Mouse (Mus musculus) liver, embryonic 12.5 days (tissue): ENCODE measurements at regions not wholly inside any gene's neighbourhood (a gene's known extent, or its start where the extent isn't known, plus 50 kb on each side); places are given as distances from the start of the nearest gene placed in this dataset.

Experiments
- ATAC-seq: fragments of 200-750 bp; cut with Nextera tagmentation; 2 replicates; pipeline ENCODE4 v1.8.0; 2017; ENCODE audit warnings: moderate number of reproducible peaks, mild to moderate bottlenecking, moderate library complexity
- H3K27ac ChIP-seq: fragments of 300-500 bp; sonication (generic); 2 replicates; pipeline ENCODE4 v1.5.1; 2016; ENCODE audit warnings: mild to moderate bottlenecking
- H3K27me3 ChIP-seq: fragments of 300-500 bp; sonication (generic); replicated peaks from 2 replicates; pipeline ENCODE4 v1.6.1; 2016; ENCODE audit warnings: mild to moderate bottlenecking, moderate library complexity
- H3K36me3 ChIP-seq: fragments of 300-500 bp; sonication (generic); 2 replicates; pipeline ENCODE4 v1.6.1; 2016; ENCODE audit warnings: mild to moderate bottlenecking, moderate library complexity
- H3K4me1 ChIP-seq: fragments of 300-500 bp; sonication (generic); 2 replicates; pipeline ENCODE4 v1.6.1; 2016
- H3K4me2 ChIP-seq: fragments of 300-500 bp; sonication (generic); 2 replicates; pipeline ENCODE4 v1.6.1; 2016; ENCODE audit warnings: mild to moderate bottlenecking, moderate library complexity
- H3K4me3 ChIP-seq: fragments of 300-500 bp; sonication (generic); 2 replicates; pipeline ENCODE4 v1.5.1; 2016; ENCODE audit warnings: mild to moderate bottlenecking, moderate library complexity
- H3K9ac ChIP-seq: fragments of 300-500 bp; sonication (generic); 2 replicates; pipeline ENCODE4 v1.6.1; 2016; ENCODE audit warnings: mild to moderate bottlenecking, moderate library complexity
- H3K9me3 ChIP-seq: fragments of 300-500 bp; sonication (generic); replicated peaks from 2 replicates; pipeline ENCODE4 v1.6.1; 2016; ENCODE audit warnings: mild to moderate bottlenecking, moderate library complexity
- WGBS: fragments of 180-500 bp; shearing (Covaris S2); methylation state at CpG from one replicate; pipeline ENCODE4 v1.1.7; 2016; ENCODE audit not compliant: insufficient replicate concordance; 5-methylcytosine and 5-hydroxymethylcytosine counted together

- Histone ChIP-seq H3K36me3 (no peaks in the 10 kb centered on the region), H3K9ac (no peak overlapping the region), H3K4me3 (no peak overlapping the region), H3K4me2 (no peak overlapping the region), H3K27me3 (no peaks in the 10 kb centered on the region), H3K4me1 (no peaks in the 10 kb centered on the region), H3K9me3 (no peaks in the 10 kb centered on the region), H3K27ac (no peak overlapping the region)
- 70% methylated on average over 4 of the region's 4 CpGs for WGBS
- ATAC-seq, result no peak
These were observed 209.6 kb upstream of the Prep start for GRCm38 (mm10) chr10:44857444-44857843.

- no peaks in the 10 kb centered on the region for H3K27me3 ChIP-seq
- WGBS, result 91% methylated on average over 4 of the region's 4 CpGs
- no peak for ATAC-seq
- no peaks in the 10 kb centered on the region for H3K4me1 ChIP-seq
- no peaks in the 10 kb centered on the region for H3K9me3 ChIP-seq
- no peak overlapping the region for H3K9ac ChIP-seq
- H3K36me3 ChIP-seq, result no peaks in the 10 kb centered on the region
- H3K4me2 ChIP-seq, result no peak overlapping the region
- H3K27ac ChIP-seq, result no peak overlapping the region
- H3K4me3 ChIP-seq, result no peak overlapping the region
These were observed 212.9 kb upstream of the Prep start for GRCm38 (mm10) chr10:44854109-44854508.

GRCm38 (mm10) chr10:44849016-44849415 lies 218.0 kb upstream of the Prep start:
- Histone ChIP-seq H3K36me3 (no peaks in the 10 kb centered on the region), H3K9me3 (no peaks in the 10 kb centered on the region), H3K27me3 (no peaks in the 10 kb centered on the region), H3K4me1 (no peaks in the 10 kb centered on the region), H3K9ac (no peak overlapping the region), H3K27ac (no peak overlapping the region), H3K4me2 (no peak overlapping the region), H3K4me3 (no peak overlapping the region)
- no peak for ATAC-seq
- 56% methylated on average over 4 of the region's 4 CpGs for WGBS

GRCm38 (mm10) chr10:44846765-44847164 lies 220.2 kb upstream of the Prep start:
- ATAC-seq, result no peak

GRCm38 (mm10) chr10:44846149-44846548 lies 220.9 kb upstream of the Prep start:
- no peak overlapping the region for H3K4me2 ChIP-seq
- 30% methylated on average over 2 of the region's 2 CpGs for WGBS
- ATAC-seq, result no peak

More at GRCm38 (mm10) chr10:44846765-44847164, 220.2 kb upstream of the Prep start:
- 79% methylated on average over 3 of the region's 3 CpGs for WGBS
- no peak overlapping the region for H3K4me2 ChIP-seq
- no peak overlapping the region for H3K4me3 ChIP-seq
- no peak overlapping the region for H3K27ac ChIP-seq
- H3K4me1 ChIP-seq, result no peaks in the 10 kb centered on the region
- no peaks in the 10 kb centered on the region for H3K27me3 ChIP-seq
- H3K36me3 ChIP-seq, result no peaks in the 10 kb centered on the region
- no peak overlapping the region for H3K9ac ChIP-seq
- H3K9me3 ChIP-seq, result no peaks in the 10 kb centered on the region

GRCm38 (mm10) chr10:44840449-44840848 lies 226.6 kb upstream of the Prep start:
- no peak for ATAC-seq
- Histone ChIP-seq H3K4me1 (no peaks in the 10 kb centered on the region), H3K27me3 (no peaks in the 10 kb centered on the region), H3K36me3 (no peaks in the 10 kb centered on the region), H3K4me3 (no peak overlapping the region), H3K27ac (no peak overlapping the region), H3K4me2 (no peak overlapping the region), H3K9ac (no peak overlapping the region), H3K9me3 (no peaks in the 10 kb centered on the region)
- 64% methylated on average over 2 of the region's 2 CpGs for WGBS

More at GRCm38 (mm10) chr10:44846149-44846548, 220.9 kb upstream of the Prep start:
- Histone ChIP-seq H3K27me3 (no peaks in the 10 kb centered on the region), H3K27ac (no peak overlapping the region), H3K36me3 (no peaks in the 10 kb centered on the region), H3K4me3 (no peak overlapping the region), H3K9me3 (no peaks in the 10 kb centered on the region), H3K9ac (no peak overlapping the region), H3K4me1 (no peaks in the 10 kb centered on the region)

GRCm38 (mm10) chr10:44832455-44832854 lies 234.5 kb upstream of the Prep start:
- H3K27ac ChIP-seq, result no peak overlapping the region
- no peaks in the 10 kb centered on the region for H3K4me1 ChIP-seq
- H3K4me2 ChIP-seq, result no peak overlapping the region
- no peak overlapping the region for H3K9ac ChIP-seq
- H3K9me3 ChIP-seq, result no peaks in the 10 kb centered on the region
- no peak overlapping the region for H3K4me3 ChIP-seq
- H3K36me3 ChIP-seq, result no peaks in the 10 kb centered on the region
- H3K27me3 ChIP-seq, result no peaks in the 10 kb centered on the region
- ATAC-seq, result no peak
- 79% methylated on average over 1 of the region's 1 CpGs for WGBS

- Histone ChIP-seq H3K27ac (no peak overlapping the region), H3K4me1 (no peaks in the 10 kb centered on the region), H3K27me3 (no peaks in the 10 kb centered on the region), H3K4me2 (no peak overlapping the region), H3K9me3 (no peaks in the 10 kb centered on the region), H3K36me3 (no peaks in the 10 kb centered on the region), H3K9ac (no peak overlapping the region), H3K4me3 (no peak overlapping the region)
- 57% methylated on average over 3 of the region's 3 CpGs for WGBS
- no peak for ATAC-seq
These were observed 240.7 kb upstream of the Prep start for GRCm38 (mm10) chr10:44826271-44826670.

- Histone ChIP-seq H3K36me3 (no peaks in the 10 kb centered on the region), H3K4me2 (no peak overlapping the region), H3K27me3 (no peaks in the 10 kb centered on the region), H3K4me1 (no peaks in the 10 kb centered on the region), H3K9ac (no peak overlapping the region), H3K4me3 (no peak overlapping the region), H3K27ac (no peak overlapping the region), H3K9me3 (no peaks in the 10 kb centered on the region)
- 68% methylated on average over 3 of the region's 3 CpGs for WGBS
- ATAC-seq, result no peak
These were observed 245.3 kb upstream of the Prep start for GRCm38 (mm10) chr10:44821666-44822065.

- H3K9me3 ChIP-seq, result no peaks in the 10 kb centered on the region
- WGBS, result 46% methylated on average over 2 of the region's 2 CpGs
- H3K4me2 ChIP-seq, result no peak overlapping the region
- no peak overlapping the region for H3K27ac ChIP-seq
- ATAC-seq, result no peak
- no peaks in the 10 kb centered on the region for H3K4me1 ChIP-seq
- H3K36me3 ChIP-seq, result no peaks in the 10 kb centered on the region
- H3K27me3 ChIP-seq, result no peaks in the 10 kb centered on the region
- no peak overlapping the region for H3K9ac ChIP-seq
- H3K4me3 ChIP-seq, result no peak overlapping the region
These were observed 246.6 kb upstream of the Prep start for GRCm38 (mm10) chr10:44820379-44820778.

GRCm38 (mm10) chr10:44819361-44819760 lies 247.6 kb upstream of the Prep start:
- Histone ChIP-seq H3K27me3 (no peaks in the 10 kb centered on the region), H3K4me3 (no peak overlapping the region), H3K36me3 (no peaks in the 10 kb centered on the region), H3K4me1 (no peaks in the 10 kb centered on the region), H3K27ac (no peak overlapping the region), H3K9me3 (no peaks in the 10 kb centered on the region), H3K4me2 (no peak overlapping the region), H3K9ac (no peak overlapping the region)
- no peak for ATAC-seq
- 80% methylated on average over 2 of the region's 2 CpGs for WGBS

GRCm38 (mm10) chr10:44818615-44819014 lies 248.4 kb upstream of the Prep start:
- WGBS, result 33% methylated on average over 1 of the region's 1 CpGs
- Histone ChIP-seq H3K27me3 (no peaks in the 10 kb centered on the region), H3K9me3 (no peaks in the 10 kb centered on the region), H3K27ac (no peak overlapping the region), H3K36me3 (no peaks in the 10 kb centered on the region), H3K4me2 (no peak overlapping the region), H3K4me1 (no peaks in the 10 kb centered on the region), H3K4me3 (no peak overlapping the region), H3K9ac (no peak overlapping the region)
- no peak for ATAC-seq

- no peaks in the 10 kb centered on the region for H3K9me3 ChIP-seq
- H3K36me3 ChIP-seq, result no peaks in the 10 kb centered on the region
- no peaks in the 10 kb centered on the region for H3K4me1 ChIP-seq
- H3K4me2 ChIP-seq, result no peak overlapping the region
- no peak overlapping the region for H3K4me3 ChIP-seq
- H3K27me3 ChIP-seq, result no peaks in the 10 kb centered on the region
- ATAC-seq, result no peak
- WGBS, result 43% methylated on average over 1 of the region's 1 CpGs
- H3K9ac ChIP-seq, result no peak overlapping the region
- no peak overlapping the region for H3K27ac ChIP-seq
These were observed 267.9 kb upstream of the Prdm1 start for GRCm38 (mm10) chr10:44796205-44796604.
